Mouse (Mus musculus): ENCODE results near the gene Tmbim1.
"Not testable (repeated sequence)": the region's sequence is repeated elsewhere in the genome, so short reads cannot be mapped to it uniquely, and the experiment has no call there.

Tmbim1 gene

GRCm38 (mm10) chr1:74294733-74295455 lies 10.5 kb downstream of the Tmbim1 start:
- DNase-seq (ENCODE audit: low spot score): no peak

GRCm38 (mm10) chr1:74294090-74294643 lies 11.3 kb downstream of the Tmbim1 start:
- DNase-seq (ENCODE audit: low spot score): no peak

- DNase-seq (ENCODE audit: low spot score): no peak
Observed at GRCm38 (mm10) chr1:74293306-74293960, 12.0 kb downstream of the Tmbim1 start.

- DNase-seq (ENCODE audit: low spot score): no peak
Observed at GRCm38 (mm10) chr1:74292331-74293020, 12.9 kb downstream of the Tmbim1 start.

GRCm38 (mm10) chr1:74290141-74290540 lies 15.3 kb downstream of the Tmbim1 start:
- DNase-seq (ENCODE audit: low spot score): no peak

- DNase-seq (ENCODE audit: low spot score): no peak
Observed at GRCm38 (mm10) chr1:74289740-74290139, 15.7 kb downstream of the Tmbim1 start.

- no peak for DNase-seq (ENCODE audit: low spot score)
Observed at GRCm38 (mm10) chr1:74289248-74289647, 16.2 kb downstream of the Tmbim1 start.

- DNase-seq (ENCODE audit: low spot score): no peak
Observed at GRCm38 (mm10) chr1:74288327-74288726, 17.1 kb downstream of the Tmbim1 start.

- DNase-seq (ENCODE audit: low spot score): not testable (repeated sequence)
Observed at GRCm38 (mm10) chr1:74286869-74287607, 18.4 kb downstream of the Tmbim1 start.

- DNase-seq (ENCODE audit: low spot score): no peak
Observed at GRCm38 (mm10) chr1:74285212-74286010, 20.0 kb downstream of the Tmbim1 start.

GRCm38 (mm10) chr1:74284543-74285160 lies 20.8 kb downstream of the Tmbim1 start, which contains the start of the genes Aamp and Pnkd:
Gene Aamp, minus strand, starts transcription at chr1:74284738.
Gene Pnkd, plus strand, starts transcription at chr1:74284930.
- peak; percentile 100 for DNase-seq (ENCODE audit: low spot score)

- peak; percentile 59 for DNase-seq (ENCODE audit: low spot score)
Observed at GRCm38 (mm10) chr1:74283686-74284463, 21.5 kb downstream of the Tmbim1 start.

- DNase-seq (ENCODE audit: low spot score): no peak
Observed at GRCm38 (mm10) chr1:74282896-74283625, 22.4 kb downstream of the Tmbim1 start.

- DNase-seq (ENCODE audit: low spot score): no peak
Observed at GRCm38 (mm10) chr1:74281886-74282285, 23.5 kb downstream of the Tmbim1 start.

GRCm38 (mm10) chr1:74281372-74281771 lies 24.1 kb downstream of the Tmbim1 start:
- DNase-seq (ENCODE audit: low spot score): no peak

GRCm38 (mm10) chr1:74280591-74281325 lies 24.7 kb downstream of the Tmbim1 start:
- DNase-seq (ENCODE audit: low spot score): no peak

- no peak for DNase-seq (ENCODE audit: low spot score)
Observed at GRCm38 (mm10) chr1:74278988-74279387, 26.4 kb downstream of the Tmbim1 start.

- DNase-seq (ENCODE audit: low spot score): no peak
Observed at GRCm38 (mm10) chr1:74278538-74278937, 26.9 kb downstream of the Tmbim1 start, which contains the start of gene Gpbar1. Gene Gpbar1, plus strand, starts transcription at chr1:74278550.

Measured in layer of hippocampus, adult 11-12 months (tissue).